Mouse (Mus musculus) liver, embryonic 14.5 days (tissue): Measurements from ENCODE around the gene Msln.

Experiments used
- CTCF ChIP-seq: IDR thresholded peaks from 2 replicates; pipeline ENCODE4 v1.5.1; 2016; ENCODE audit warnings: antibody characterized with exemption, low read depth, control low read depth
- EP300 ChIP-seq: IDR thresholded peaks from 2 replicates; pipeline ENCODE4 v1.6.1; 2016; ENCODE audit warnings: antibody characterized with exemption, low read depth

GRCm38 (mm10) chr17:25717691-25718090, 36.5 kb downstream of the Msln start:
- TF ChIP-seq EP300: no peak
- no peak for TF ChIP-seq CTCF
